Mouse (Mus musculus) CH12.LX (cell line): Measurements from ENCODE around the gene Cep170b. TPM values are rescaled to one million over a fixed set of nuclear protein-coding genes. Genes with fewer than 3 reads are reported as not detected.
A peak's percentile ranks its signal among the peaks of the same experiment; 100 is the strongest.

ENCODE experiments used
- DNase-seq: peaks from one replicate; pipeline ENCODE4 v3.0.0-alpha.2; 2013; ENCODE audit errors: extremely low read depth
- H3K27ac ChIP-seq: 2 replicates; pipeline ENCODE4 v1.5.1; 2012; ENCODE audit warnings: low read depth, mild to moderate bottlenecking, control low read depth, moderate library complexity; ENCODE audit not compliant: insufficient read depth
- H3K27me3 ChIP-seq: replicated peaks from 2 replicates; pipeline ENCODE3; 2012; ENCODE audit warnings: inconsistent platforms
- H3K36me3 ChIP-seq, 2 experiments: replicated peaks in 1 of 2; 2 replicates each; pipeline versions ENCODE3 to v1.6.1; 2012; ENCODE audit warnings: inconsistent platforms in 1 of 2, low read length in 1 of 2, mild to moderate bottlenecking in 1 of 2, mixed read lengths in 1 of 2, moderate library complexity in 1 of 2; ENCODE audit not compliant: control insufficient read depth in 1 of 2, insufficient read depth in 1 of 2
- H3K4me1 ChIP-seq, 2 experiments: 2 replicates each; pipeline ENCODE4 v1.6.1; 2012; ENCODE audit warnings: inconsistent platforms in 1 of 2, moderate library complexity in 1 of 2; ENCODE audit not compliant: insufficient read depth in 2 of 2, control insufficient read depth in 1 of 2
- H3K4me2 ChIP-seq: 2 replicates; pipeline ENCODE4 v1.6.1; 2012; ENCODE audit warnings: low read depth, mild to moderate bottlenecking, control low read depth; ENCODE audit not compliant: poor library complexity, insufficient read depth, severe bottlenecking
- H3K4me3 ChIP-seq, 3 experiments: fragments of 150-350 bp in 1 of 3; sonication (generic) in 1 of 3; replicated peaks in 1 of 3; 2 replicates each; pipeline versions ENCODE3 to v1.5.1; 2011 to 2012; ENCODE audit warnings: low read depth in 2 of 3, low read length in 2 of 3, mild to moderate bottlenecking in 2 of 3, moderate library complexity in 2 of 3, control low read depth in 1 of 3, improper control_type of control experiment in 1 of 3, inconsistent platforms in 1 of 3, mixed read lengths in 1 of 3; ENCODE audit not compliant: poor library complexity in 1 of 3
- H3K79me2 ChIP-seq: replicated peaks from 2 replicates; pipeline ENCODE4 v1.6.1; 2012; ENCODE audit warnings: mild to moderate bottlenecking, moderate library complexity; ENCODE audit not compliant: control insufficient read depth, poor library complexity, insufficient read depth, severe bottlenecking; ENCODE audit errors: extremely low read depth
- H3K9ac ChIP-seq: 2 replicates; pipeline ENCODE4 v1.6.1; 2012; ENCODE audit warnings: low read depth, mild to moderate bottlenecking, control low read depth, moderate library complexity; ENCODE audit not compliant: insufficient read depth
- H3K9me3 ChIP-seq: replicated peaks from 2 replicates; pipeline ENCODE3; 2012; ENCODE audit warnings: low read length, inconsistent platforms, mixed read lengths
- BHLHE40 ChIP-seq: IDR thresholded peaks from 2 replicates; pipeline ENCODE4 v1.6.1; 2011; ENCODE audit warnings: mild to moderate bottlenecking, low read depth, low read length, improper control_type of control experiment
- CHD1 ChIP-seq: IDR thresholded peaks from 2 replicates; pipeline ENCODE4 v1.6.1; 2012; ENCODE audit warnings: low read depth, low read length, improper control_type of control experiment, inconsistent platforms
- CHD2 ChIP-seq: IDR thresholded peaks from 2 replicates; pipeline ENCODE4 v1.6.1; 2011; ENCODE audit warnings: low read length, improper control_type of control experiment
- CTCF ChIP-seq, 2 experiments: IDR thresholded peaks in 1 of 2; conservative IDR thresholded peaks in 1 of 2; 2 replicates each; pipeline ENCODE4 v1.5.1; 2011 to 2012; ENCODE audit warnings: low read depth in 2 of 2, low read length in 2 of 2, improper control_type of control experiment in 1 of 2, inconsistent platforms in 1 of 2, mild to moderate bottlenecking in 1 of 2, moderate library complexity in 1 of 2
- E2F4 ChIP-seq: IDR thresholded peaks from 2 replicates; pipeline ENCODE4 v1.6.1; 2011; ENCODE audit warnings: low read depth, low read length, improper control_type of control experiment; ENCODE audit not compliant: insufficient replicate concordance
- ELF1 ChIP-seq: IDR thresholded peaks from 2 replicates; pipeline ENCODE4 v1.6.1; 2014; ENCODE audit warnings: low read depth, mild to moderate bottlenecking, inconsistent platforms, low read length, improper control_type of control experiment
- EP300 ChIP-seq: IDR thresholded peaks from 2 replicates; pipeline ENCODE4 v1.6.1; 2011; ENCODE audit warnings: low read length, improper control_type of control experiment
- ETS1 ChIP-seq: conservative IDR thresholded peaks from 2 replicates; pipeline ENCODE4 v1.6.1; 2012; ENCODE audit warnings: low read depth, mild to moderate bottlenecking, inconsistent platforms, low read length, improper control_type of control experiment, moderate library complexity
- GABPA ChIP-seq: IDR thresholded peaks from 2 replicates; pipeline ENCODE4 v1.6.1; 2012; ENCODE audit warnings: low read depth, low read length, improper control_type of control experiment, inconsistent platforms; ENCODE audit not compliant: insufficient replicate concordance
- HCFC1 ChIP-seq: IDR thresholded peaks from 2 replicates; pipeline ENCODE4 v1.6.1; 2012; ENCODE audit warnings: low read depth, mild to moderate bottlenecking, inconsistent platforms, low read length, improper control_type of control experiment
- IRF4 ChIP-seq: IDR thresholded peaks from 2 replicates; pipeline ENCODE4 v1.6.1; 2014; ENCODE audit warnings: low read depth, mild to moderate bottlenecking, inconsistent platforms, low read length, improper control_type of control experiment
- JUN ChIP-seq: IDR thresholded peaks from 2 replicates; pipeline ENCODE4 v1.6.1; 2011; ENCODE audit warnings: low read depth, mild to moderate bottlenecking, low read length, improper control_type of control experiment, moderate library complexity; ENCODE audit not compliant: insufficient read depth
- JUND ChIP-seq: conservative IDR thresholded peaks from 2 replicates; pipeline ENCODE4 v1.6.1; 2011; ENCODE audit warnings: low read depth, low read length, improper control_type of control experiment
- KAT2A ChIP-seq: IDR thresholded peaks from 2 replicates; pipeline ENCODE4 v1.6.1; 2012; ENCODE audit warnings: low read length, improper control_type of control experiment, inconsistent platforms; ENCODE audit not compliant: insufficient replicate concordance
- MAFK ChIP-seq: IDR thresholded peaks from 2 replicates; pipeline ENCODE4 v1.6.1; 2011; ENCODE audit warnings: low read length, improper control_type of control experiment; ENCODE audit not compliant: insufficient replicate concordance
- MAX ChIP-seq: IDR thresholded peaks from 2 replicates; pipeline ENCODE4 v1.6.1; 2011; ENCODE audit warnings: low read length, improper control_type of control experiment
- MAZ ChIP-seq: IDR thresholded peaks from 2 replicates; pipeline ENCODE4 v1.6.1; 2012; ENCODE audit warnings: low read depth, mild to moderate bottlenecking, inconsistent platforms, low read length, improper control_type of control experiment, moderate library complexity
- MEF2A ChIP-seq: IDR thresholded peaks from 2 replicates; pipeline ENCODE4 v1.6.1; 2014; ENCODE audit warnings: low read depth, mild to moderate bottlenecking, inconsistent platforms, low read length, improper control_type of control experiment, borderline replicate concordance
- MXI1 ChIP-seq: IDR thresholded peaks from 2 replicates; pipeline ENCODE4 v1.6.1; 2011; ENCODE audit warnings: mild to moderate bottlenecking, low read depth, low read length, improper control_type of control experiment
- MYC ChIP-seq: IDR thresholded peaks from 2 replicates; pipeline ENCODE4 v1.6.1; 2011; ENCODE audit warnings: low read depth, mild to moderate bottlenecking, improper control_type of control experiment, low read length
- NELFE ChIP-seq: IDR thresholded peaks from 2 replicates; pipeline ENCODE4 v1.6.1; 2011; ENCODE audit warnings: low read depth, low read length, improper control_type of control experiment
- NRF1 ChIP-seq: IDR thresholded peaks from 2 replicates; pipeline ENCODE4 v1.6.1; 2014; ENCODE audit warnings: low read depth, mild to moderate bottlenecking, inconsistent platforms, low read length, improper control_type of control experiment, moderate library complexity
- PAX5 ChIP-seq: IDR thresholded peaks from 2 replicates; pipeline ENCODE4 v1.6.1; 2012; ENCODE audit warnings: low read length, inconsistent platforms, mixed read lengths
- POLR2A ChIP-seq: IDR thresholded peaks from 2 replicates; pipeline ENCODE4 v1.6.1; 2011; ENCODE audit warnings: low read depth, mild to moderate bottlenecking, improper control_type of control experiment, low read length
- POLR2AphosphoS2 ChIP-seq: IDR thresholded peaks from 2 replicates; pipeline ENCODE4 v1.6.1; 2011; ENCODE audit warnings: low read depth, low read length, improper control_type of control experiment
- RAD21 ChIP-seq: IDR thresholded peaks from 2 replicates; pipeline ENCODE4 v1.6.1; 2011; ENCODE audit warnings: low read depth, mild to moderate bottlenecking, low read length, improper control_type of control experiment, moderate library complexity
- RCOR1 ChIP-seq: conservative IDR thresholded peaks from 2 replicates; pipeline ENCODE4 v1.6.1; 2012; ENCODE audit warnings: low read depth, mild to moderate bottlenecking, inconsistent platforms, low read length, improper control_type of control experiment
- SIN3A ChIP-seq: IDR thresholded peaks from 2 replicates; pipeline ENCODE4 v1.6.1; 2012; ENCODE audit warnings: low read length, improper control_type of control experiment, inconsistent platforms
- SMC3 ChIP-seq: IDR thresholded peaks from 2 replicates; pipeline ENCODE4 v1.6.1; 2011; ENCODE audit warnings: low read depth, low read length, improper control_type of control experiment
- TBP ChIP-seq: conservative IDR thresholded peaks from 2 replicates; pipeline ENCODE4 v1.6.1; 2011; ENCODE audit warnings: low read depth, low read length, improper control_type of control experiment
- TCF12 ChIP-seq: IDR thresholded peaks from 2 replicates; pipeline ENCODE4 v1.6.1; 2014; ENCODE audit warnings: low read depth, mild to moderate bottlenecking, inconsistent platforms, low read length, improper control_type of control experiment
- UBTF ChIP-seq: IDR thresholded peaks from 2 replicates; pipeline ENCODE4 v1.6.1; 2012; ENCODE audit warnings: low read depth, mild to moderate bottlenecking, inconsistent platforms, low read length, improper control_type of control experiment, moderate library complexity
- USF1 ChIP-seq: IDR thresholded peaks from 2 replicates; pipeline ENCODE4 v1.6.1; 2014; ENCODE audit warnings: low read depth, mild to moderate bottlenecking, inconsistent platforms, low read length, improper control_type of control experiment
- USF2 ChIP-seq: conservative IDR thresholded peaks from 2 replicates; pipeline ENCODE4 v1.6.1; 2011; ENCODE audit warnings: low read depth, low read length, improper control_type of control experiment
- ZC3H11A ChIP-seq: IDR thresholded peaks from 2 replicates; pipeline ENCODE4 v1.6.1; 2012; ENCODE audit warnings: low read depth, mild to moderate bottlenecking, inconsistent platforms, low read length, improper control_type of control experiment
- ZKSCAN1 ChIP-seq: IDR thresholded peaks from 2 replicates; pipeline ENCODE4 v1.6.1; 2012; ENCODE audit warnings: low read depth, inconsistent platforms, low read length, improper control_type of control experiment, borderline replicate concordance
- ZMIZ1 ChIP-seq: IDR thresholded peaks from 2 replicates; pipeline ENCODE4 v1.6.1; 2012; ENCODE audit warnings: low read depth, mild to moderate bottlenecking, inconsistent platforms, low read length, improper control_type of control experiment
- ZNF384 ChIP-seq: IDR thresholded peaks from 2 replicates; pipeline ENCODE4 v1.6.1; 2012; ENCODE audit warnings: low read depth, low read length, improper control_type of control experiment, inconsistent platforms
- dilution Hi-C: fragments of 300-500 bp; cut with MboI; formaldehyde crosslinking; loops from 2 replicates; pipeline ENCODE4 v1.14.3; 2020; ENCODE audit warnings: low sequenced_read_pairs; ENCODE audit not compliant: extremely low pct_unique_long_range_greater_than_20kb, extremely low pct_ligation_motif_present
- in situ Hi-C: fragments of 300-500 bp; cut with MboI; formaldehyde crosslinking; loops from 3 replicates; pipeline ENCODE4 v1.14.3; 2019; ENCODE audit warnings: low sequenced_read_pairs, low pct_ligation_motif_present, low pct_unique_long_range_greater_than_20kb, mixed read lengths
- polyA plus RNA-seq: library from polyadenylated mRNA; unstranded; fragments of >175 nt; gene quantifications from 2 replicates; pipeline ENCODE4 v1.2.1, GENCODE M21; 2012; ENCODE audit warnings: low read depth; ENCODE audit not compliant: insufficient read length
- total RNA-seq, 2 experiments: library from RNA; depleted of rRNA; stranded (reverse); fragments of 300-350 nt in 1 of 2; fragments of >200 nt in 1 of 2; gene quantifications; 2 replicates each; pipeline ENCODE4 v1.2.3; 2012 to 2014

Cep170b gene
- total and polyA plus RNA-seq, 3 experiments = 39.1 to 63.1 (median 48.1) TPM

- Histone ChIP-seq H3K27ac (peak overlapping the region; percentile 92), H3K9me3 (peaks cover 10% of the 10 kb centered on the region), H3K27me3 (no peaks in the 10 kb centered on the region), H3K4me1 (peaks cover 12 to 30% of the 10 kb centered on the region in 2 experiments), H3K4me3 (peak overlapping the region; percentile 65 to 83 (median 66)), H3K79me2 (no peaks in the 10 kb centered on the region), H3K9ac (peak overlapping the region; percentile 75), H3K36me3 (peaks cover 31 to 40% of the 10 kb centered on the region in 2 experiments), H3K4me2 (peak overlapping the region; percentile 23)
- peak; percentile 93 for DNase-seq
- dilution Hi-C loops (no loop called here), in situ Hi-C loops (no loop called here)
- TF ChIP-seq NRF1 = peak; percentile 54; the same call in 1 of the 2 replicates
- TF ChIP-seq KAT2A = no peak
- TF ChIP-seq E2F4 = no peak
- TF ChIP-seq GABPA = no peak
- TF ChIP-seq RAD21 = no peak; the same call in 1 of the 2 replicates
- TF ChIP-seq MAFK = peak; percentile 82
- peak; percentile 89; the same call in 1 of the 2 replicates for TF ChIP-seq RCOR1
- TF ChIP-seq PAX5 = no peak
- peak; percentile 83 for TF ChIP-seq BHLHE40
- TF ChIP-seq MAZ = peak; percentile 85
- no peak for TF ChIP-seq ZKSCAN1
- TF ChIP-seq SMC3 = peak; percentile 29; the same call in 1 of the 2 replicates
- peak; percentile 84 for TF ChIP-seq CHD2
- no peak for TF ChIP-seq ZNF384
- peak; percentile 43; the same call in 1 of the 2 replicates for TF ChIP-seq POLR2A
- no peak for TF ChIP-seq MXI1
- TF ChIP-seq HCFC1 = no peak; the same call in 1 of the 2 replicates
- TF ChIP-seq MYC = peak; percentile 87
- TF ChIP-seq ZC3H11A = no peak
- peak; percentile 83 for TF ChIP-seq ZMIZ1
- TF ChIP-seq CTCF (conservative IDR thresholded peaks at IDR 0.05 in 1 of 2, IDR thresholded peaks at IDR 0.05 in 1 of 2; ENCODE audit: low read depth in 2 of 2, low read length in 2 of 2) = no peak
- no peak for TF ChIP-seq USF2
- TF ChIP-seq MAX = peak; percentile 77
- TF ChIP-seq EP300 = peak; percentile 99
- peak; percentile 51 for TF ChIP-seq UBTF
- TF ChIP-seq ELF1 = peak; percentile 67
- TF ChIP-seq SIN3A = peak; percentile 98
- TF ChIP-seq CHD1 = no peak
- peak; percentile 99 for TF ChIP-seq IRF4
- no peak for TF ChIP-seq USF1
- TF ChIP-seq TCF12 = peak; percentile 99
- 0 out of 2 replicates have a peak, but pooled peaks have one; percentile 3 for TF ChIP-seq JUND
- TF ChIP-seq POLR2AphosphoS2 = no peak
- TF ChIP-seq JUN = no peak
- 0 out of 2 replicates have a peak, but pooled peaks have one; percentile 33 for TF ChIP-seq TBP
- TF ChIP-seq MEF2A = peak; percentile 93
- peak; percentile 37 for TF ChIP-seq NELFE
- TF ChIP-seq ETS1 = peak; percentile 97
Measured at GRCm38 (mm10) chr12:112762018-112762417, 41.8 kb downstream of the Cep170b start.
